In the genomic region with DNA sequence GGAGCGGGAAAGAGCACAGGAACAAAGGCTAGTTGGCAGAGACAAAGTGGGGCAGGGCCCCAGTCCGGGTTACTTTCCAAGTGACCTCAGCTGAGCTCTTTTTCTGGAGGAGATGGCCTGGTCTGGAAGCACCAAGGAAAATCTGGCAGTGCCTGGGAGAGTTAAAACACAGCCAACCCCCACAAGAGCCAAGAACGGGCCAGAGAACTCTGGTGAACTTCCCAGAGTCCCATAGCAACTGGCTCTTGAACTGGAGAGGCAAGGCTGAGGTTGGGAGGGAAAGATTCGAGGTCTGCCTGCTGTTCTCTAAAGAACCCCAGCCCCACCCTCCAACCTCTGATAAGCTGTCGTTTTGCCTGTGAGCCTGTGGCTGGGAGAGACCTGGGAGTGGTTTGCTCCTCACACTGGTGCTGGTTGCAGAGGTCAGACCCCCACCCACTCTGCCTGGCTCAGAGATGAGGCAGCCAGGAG, we compare ENCODE assay signal across 8 mouse cellular contexts. TPM values are rescaled to one million over a fixed set of nuclear protein-coding genes. Genes with fewer than 3 reads are reported as not detected.
DNase-seq lines count a peak whose midpoint lies in the region; ATAC-seq and TF ChIP-seq lines count a peak whose summit lies in the region.

No protein-coding gene starts in this region.

- no peak overlapping the region for H3K27ac ChIP-seq in lung, embryonic 16.5 days (ENCODE audit: low read length)
- H3K27ac ChIP-seq in forebrain, embryonic 12.5 days, result no peak overlapping the region

- no peak overlapping the region for H3K4me3 ChIP-seq in lung, embryonic 16.5 days (ENCODE audit: low read length)
- no peak overlapping the region for H3K4me3 ChIP-seq in lung, adult 2 months (replicated peaks; ENCODE audit: extremely low read depth, low read depth, low read length)
- no peak overlapping the region for H3K4me3 ChIP-seq in forebrain, embryonic 12.5 days (replicated peaks)

- TF ChIP-seq POLR2A in lung, adult 2 months (IDR thresholded peaks at IDR 0.05; ENCODE audit: borderline replicate concordance, extremely low read depth, low read depth, low read length), result no peak

- intact Hi-C loops in gastrocnemius, postnatal 36 days (cut with DNase I), result no loop called here

- no peaks in the 10 kb centered on the region for H3K9me3 ChIP-seq in lung, embryonic 16.5 days (ENCODE audit: control insufficient read depth, low read length)
- H3K9me3 ChIP-seq in forebrain, embryonic 12.5 days, result no peaks in the 10 kb centered on the region

- TF ChIP-seq CTCF in lung, adult 2 months (IDR thresholded peaks at IDR 0.05; ENCODE audit: insufficient read depth, low read length), result no peak

- no peak overlapping the region for H3K9ac ChIP-seq in lung, embryonic 16.5 days (ENCODE audit: low read length)
- no peak overlapping the region for H3K9ac ChIP-seq in forebrain, embryonic 12.5 days

- peaks cover 9% of the 10 kb centered on the region for H3K4me1 ChIP-seq in lung, embryonic 16.5 days (replicated peaks; ENCODE audit: control insufficient read depth, insufficient read depth, low read length)
- H3K4me1 ChIP-seq in lung, adult 2 months (ENCODE audit: control insufficient read depth, insufficient read depth, low read length), result no peaks in the 10 kb centered on the region
- H3K4me1 ChIP-seq in forebrain, embryonic 12.5 days, result no peaks in the 10 kb centered on the region

- H3K36me3 ChIP-seq in lung, embryonic 16.5 days (ENCODE audit: control insufficient read depth, insufficient read depth, low read length), result no peaks in the 10 kb centered on the region
- H3K36me3 ChIP-seq in forebrain, embryonic 12.5 days (replicated peaks), result no peaks in the 10 kb centered on the region

- peak; percentile 58; the same call in 1 of the 2 replicates for ATAC-seq in lung, embryonic 16.5 days (ENCODE audit: low read depth)
- ATAC-seq in megakaryocyte progenitor cell, adult 5-6 weeks (replicated peaks; ENCODE audit: poor library complexity), result 0 out of 2 replicates have a peak, but pooled peaks have one; percentile 31
- ATAC-seq in forebrain, embryonic 12.5 days (ENCODE audit: low FRiP score), result no peak

- no peaks in the 10 kb centered on the region for H3K27me3 ChIP-seq in lung, embryonic 16.5 days (ENCODE audit: control insufficient read depth, insufficient read depth, low read depth, low read length)
- H3K27me3 ChIP-seq in forebrain, embryonic 12.5 days, result no peaks in the 10 kb centered on the region

- no peak overlapping the region for H3K4me2 ChIP-seq in lung, embryonic 16.5 days (ENCODE audit: low read depth, low read length)
- H3K4me2 ChIP-seq in forebrain, embryonic 12.5 days, result no peak overlapping the region

- DNase-seq in cerebellum, adult 9-11 months, result peak; percentile 20
- DNase-seq in cerebellum, adult 9-10 months, result no peak
- no peak for DNase-seq in lung, adult 2 months
- peak; percentile 63 to 72 for DNase-seq in gastrocnemius, postnatal 36 days
- DNase-seq in right cerebral cortex, adult 2 months (ENCODE audit: low spot score in 2 of 2), result no peak

- 40% methylated on average over 5 of the region's 5 CpGs for WGBS in lung, embryonic 16.5 days
- 38% methylated on average over 5 of the region's 5 CpGs for WGBS in lung, adult 2 months
- 71% methylated on average over 5 of the region's 5 CpGs for WGBS in forebrain, embryonic 12.5 days

RNA-seq across cellular contexts. Expression of a gene that starts 50.5 kb away (rescaled TPM):
- polyA plus RNA-seq in lung, embryonic 16.5 days (2015; fragmentation: Nextera tagmentation; extraction: Ambion mirVana), result 21.9 TPM in 2 replicates
- 16.1 and 16.7 TPM in 2 replicates for polyA plus RNA-seq in lung, adult 2 months (2012; rRNA removed)
- total RNA-seq in gastrocnemius, postnatal 36 days (2021), result 1 to 10 TPM; 6.9 to 8.2 TPM
- 0.67 and 1.3 TPM in 2 replicates for total RNA-seq in megakaryocyte progenitor cell, adult 5-6 weeks (2015)
- 1.8 and 2.0 TPM in 2 replicates for total RNA-seq in megakaryocyte progenitor cell, adult 5-6 weeks (2017)
- polyA plus RNA-seq in forebrain, embryonic 12.5 days (2016; fragmentation: Nextera tagmentation; extraction: Ambion mirVana), result 6.1 and 6.5 TPM in 2 replicates

Comparison
In these comparisons a context has a peak if more than half of its experiments do, and no peak if none do; other contexts are left out.
1. DNase-seq: peak in cerebellum, adult 9-11 months (single experiment) and gastrocnemius, postnatal 36 days (2 of 2); none in cerebellum, adult 9-10 months (single experiment), lung, adult 2 months (single experiment) and right cerebral cortex, adult 2 months (0 of 2).